Mouse (Mus musculus) limb, embryonic 14.5 days (tissue): Measurements from ENCODE around the gene Tfpt. TPM values are rescaled to one million over a fixed set of nuclear protein-coding genes. Genes with fewer than 3 reads are reported as not detected.

Experiments
- ATAC-seq: fragments of 200-750 bp; cut with Nextera tagmentation; 2 replicates; pipeline ENCODE4 v1.8.0; 2017; ENCODE audit warnings: low read depth, moderate number of reproducible peaks, moderate TSS enrichment; ENCODE audit not compliant: low FRiP score
- DNase-seq: peaks from one replicate; pipeline ENCODE4 v3.0.0-alpha.2; 2015; ENCODE audit warnings: low spot score
- H3K27ac ChIP-seq: fragments of 300-500 bp; sonication (generic); replicated peaks from 2 replicates; pipeline ENCODE4 v1.5.1; 2014; ENCODE audit warnings: low read depth, mild to moderate bottlenecking, low read length, moderate library complexity, mixed read lengths
- H3K27me3 ChIP-seq: fragments of 300-500 bp; sonication (generic); 2 replicates; pipeline ENCODE4 v1.6.1; 2014; ENCODE audit warnings: low read length, mixed read lengths; ENCODE audit not compliant: control insufficient read depth, insufficient read depth
- H3K36me3 ChIP-seq: fragments of 300-500 bp; sonication (generic); 2 replicates; pipeline ENCODE4 v1.6.1; 2014; ENCODE audit warnings: mild to moderate bottlenecking, low read length, moderate library complexity, mixed read lengths; ENCODE audit not compliant: control insufficient read depth, insufficient read depth
- H3K4me1 ChIP-seq: fragments of 300-500 bp; sonication (generic); 2 replicates; pipeline ENCODE4 v1.6.1; 2014; ENCODE audit warnings: antibody characterized with exemption, low read length, mixed read lengths; ENCODE audit not compliant: control insufficient read depth, insufficient read depth
- H3K4me2 ChIP-seq: fragments of 300-500 bp; sonication (generic); replicated peaks from 2 replicates; pipeline ENCODE4 v1.6.1; 2014; ENCODE audit warnings: low read depth, mild to moderate bottlenecking, low read length, moderate library complexity; ENCODE audit not compliant: severe bottlenecking
- H3K4me3 ChIP-seq: fragments of 300-500 bp; sonication (generic); replicated peaks from 2 replicates; pipeline ENCODE4 v1.5.1; 2014; ENCODE audit warnings: low read length
- H3K9ac ChIP-seq: fragments of 300-500 bp; sonication (generic); 2 replicates; pipeline ENCODE4 v1.6.1; 2014; ENCODE audit warnings: mild to moderate bottlenecking, low read depth, low read length, moderate library complexity; ENCODE audit not compliant: severe bottlenecking
- H3K9me3 ChIP-seq: fragments of 300-500 bp; sonication (generic); 2 replicates; pipeline ENCODE4 v1.6.1; 2016; ENCODE audit warnings: low read length; ENCODE audit not compliant: control insufficient read depth
- POLR2A ChIP-seq: fragments of 200-500 bp; IDR thresholded peaks from 2 replicates; pipeline ENCODE4 v1.8.0; 2012; ENCODE audit warnings: inconsistent platforms, mild to moderate bottlenecking, moderate library complexity, borderline replicate concordance; ENCODE audit not compliant: insufficient read depth, insufficient read length; ENCODE audit errors: extremely low read depth
- WGBS: fragments of 180-500 bp; shearing (Covaris S2); extraction: QIAGEN DNeasy Blood & Tissue Kit; methylation state at CpG from one replicate; pipeline ENCODE4 v1.1.7; 2014; 5-methylcytosine and 5-hydroxymethylcytosine counted together
- polyA plus RNA-seq, 2 experiments: library from polyadenylated mRNA; depleted of rRNA in 1 of 2; stranded (reverse) in 1 of 2; unstranded in 1 of 2; fragments of >200 nt; fragmentation: Nextera tagmentation in 1 of 2; extraction: Ambion mirVana in 1 of 2; gene quantifications; 2 replicates each; pipeline versions ENCODE4 v1.2.1 to v1.2.3; 2012 to 2014

Tfpt gene
- polyA plus RNA-seq, 2 experiments, result 24.8 to 31.9 TPM

DNA sequence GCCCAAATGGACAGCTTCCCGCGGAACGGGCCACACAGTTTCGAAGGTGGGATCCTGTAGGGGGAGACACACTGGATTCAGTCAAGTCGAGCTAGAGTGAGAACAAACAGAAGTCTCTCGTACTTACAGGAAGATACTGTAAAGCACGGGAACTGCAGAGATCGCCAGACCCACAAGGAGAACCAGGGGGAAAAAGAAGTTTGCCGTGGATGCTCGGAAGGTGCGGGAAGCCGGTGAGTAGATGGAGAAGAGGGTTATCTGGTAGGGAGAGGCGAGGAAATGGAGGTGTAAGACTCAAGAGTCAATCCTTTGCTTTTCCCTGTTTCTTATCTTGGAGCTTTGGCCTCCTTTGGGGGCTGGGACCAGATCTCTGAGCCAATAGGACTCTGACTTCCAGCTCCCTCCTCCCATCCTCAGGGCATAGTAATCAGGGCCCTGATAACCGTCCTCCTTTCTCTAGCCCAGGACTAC, 37.2 kb upstream of the Tfpt start:
- Histone ChIP-seq H3K36me3 (peaks cover 14% of the 10 kb centered on the region), H3K27ac (no peak overlapping the region), H3K27me3 (no peaks in the 10 kb centered on the region), H3K4me3 (no peak overlapping the region), H3K4me2 (no peak overlapping the region), H3K9ac (no peak overlapping the region), H3K9me3 (no peaks in the 10 kb centered on the region), H3K4me1 (peaks cover 17% of the 10 kb centered on the region)
- 18% methylated on average over 14 of the region's 14 CpGs for WGBS
- ATAC-seq (no peak), DNase-seq (no peak)
- no peak for TF ChIP-seq POLR2A

- peak within 1 kb of the TSS; percentile 66 for H3K4me3 ChIP-seq
- H3K4me1 ChIP-seq, result peaks cover 17% of the 10 kb centered on the region
- 4% methylated on average over 45 of the region's 45 CpGs for WGBS
- peak within 1 kb of the TSS; percentile 73 for H3K9ac ChIP-seq
- peak; percentile 24; the same call in 1 of the 2 replicates for TF ChIP-seq POLR2A
- peak; percentile 99 for DNase-seq
- H3K9me3 ChIP-seq, result no peaks in the 10 kb centered on the region
- H3K27ac ChIP-seq, result peak within 1 kb of the TSS; percentile 77
- ATAC-seq, result peak; percentile 97
- H3K36me3 ChIP-seq, result peaks cover 28% of the 10 kb centered on the region
- peak within 1 kb of the TSS; percentile 72 for H3K4me2 ChIP-seq
- no peaks in the 10 kb centered on the region for H3K27me3 ChIP-seq
Measured at GRCm38 (mm10) chr7:3665215-3666114, 35.7 kb upstream of the Tfpt start, which contains the start of gene Leng1. TSS of gene Leng1 (minus strand) at chr7:3665840.

GRCm38 (mm10) chr7:3664524-3665214, 34.9 kb upstream of the Tfpt start:
- Histone ChIP-seq H3K4me2 (peak overlapping the region; percentile 72), H3K9me3 (no peaks in the 10 kb centered on the region), H3K36me3 (peaks cover 36% of the 10 kb centered on the region), H3K27me3 (no peaks in the 10 kb centered on the region), H3K4me1 (peaks cover 17% of the 10 kb centered on the region), H3K4me3 (peak overlapping the region; percentile 66), H3K27ac (peak overlapping the region; percentile 77), H3K9ac (peak overlapping the region; percentile 73)
- peak; percentile 16 for DNase-seq
- no peak for TF ChIP-seq POLR2A
- 34% methylated on average over 15 of the region's 15 CpGs for WGBS
- peak; percentile 7 for ATAC-seq

DNA sequence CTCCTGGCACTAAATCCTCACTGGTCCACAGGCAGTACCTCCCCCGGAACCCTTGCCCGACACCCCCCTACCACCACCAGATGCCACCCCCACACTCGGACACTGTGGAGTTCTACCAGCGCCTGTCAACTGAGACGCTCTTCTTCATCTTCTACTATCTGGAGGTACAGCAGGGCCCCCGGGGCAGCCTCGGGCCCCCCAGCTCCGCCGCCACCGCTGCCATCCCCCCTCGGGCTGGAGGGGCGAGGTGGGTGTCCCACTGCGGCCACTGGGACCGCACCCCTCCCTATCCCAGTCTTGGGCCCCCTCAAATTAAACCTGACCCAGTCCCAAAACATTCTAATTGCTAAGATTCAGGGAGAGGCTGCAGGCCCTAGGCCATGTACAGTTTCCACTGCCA, 28.8 kb upstream of the Tfpt start:
- TF ChIP-seq POLR2A, result no peak
- no peak overlapping the region for H3K9ac ChIP-seq
- no peak overlapping the region for H3K4me2 ChIP-seq
- no peaks in the 10 kb centered on the region for H3K9me3 ChIP-seq
- H3K27ac ChIP-seq, result no peak overlapping the region
- peaks cover 95% of the 10 kb centered on the region for H3K36me3 ChIP-seq
- no peak overlapping the region for H3K4me3 ChIP-seq
- 94% methylated on average over 14 of the region's 14 CpGs for WGBS
- no peaks in the 10 kb centered on the region for H3K27me3 ChIP-seq
- H3K4me1 ChIP-seq, result peaks cover 2% of the 10 kb centered on the region; the same call in 1 of the 2 replicates
- DNase-seq, result no peak
- ATAC-seq, result no peak

GRCm38 (mm10) chr7:3656966-3657365, 27.2 kb upstream of the Tfpt start:
- Histone ChIP-seq H3K4me2 (no peak overlapping the region), H3K27ac (no peak overlapping the region), H3K4me3 (no peak overlapping the region), H3K9me3 (no peaks in the 10 kb centered on the region), H3K9ac (no peak overlapping the region), H3K4me1 (no peaks in the 10 kb centered on the region), H3K27me3 (no peaks in the 10 kb centered on the region), H3K36me3 (peaks cover 98% of the 10 kb centered on the region)
- ATAC-seq (no peak), DNase-seq (no peak)
- 90% methylated on average over 4 of the region's 4 CpGs for WGBS
- no peak for TF ChIP-seq POLR2A
